Mouse (Mus musculus) liver, postnatal 0 days (tissue): Measurements from ENCODE around the gene Ccdc84.

Experiments
- CTCF ChIP-seq: sonication (generic); IDR thresholded peaks from 2 replicates; pipeline ENCODE4 v1.5.1; 2016; ENCODE audit warnings: antibody characterized with exemption, low read depth
- EP300 ChIP-seq: IDR thresholded peaks from 2 replicates; pipeline ENCODE4 v1.6.1; 2016; ENCODE audit warnings: antibody characterized with exemption, low read depth, mild to moderate bottlenecking

- no peak for TF ChIP-seq CTCF
- TF ChIP-seq EP300 = no peak
Observed at GRCm38 (mm10) chr9:44440961-44441360, 22.6 kb upstream of the Ccdc84 start, which contains the start of gene Foxr1.
